Mouse (Mus musculus) retina, adult 2 months (tissue): Measurements from ENCODE around the gene Ncor1.
A peak's percentile ranks its signal among the peaks of the same experiment; 100 is the strongest.
"Not testable (repeated sequence)": the region's sequence is repeated elsewhere in the genome, so short reads cannot be mapped to it uniquely, and the experiment has no call there.

Experiments used
- DNase-seq: peaks from one replicate; pipeline ENCODE4 v3.0.0-alpha.2; 2012; ENCODE audit warnings: low read depth, low spot score

The Ncor1 gene

GRCm38 (mm10) chr11:62458276-62458724 is at the start of gene Ncor1, which contains the start of gene Pigl:
Gene Ncor1 (minus strand): TSS chr11:62458541.
Gene Pigl (plus strand): TSS chr11:62458460.
- peak; percentile 56 for DNase-seq

GRCm38 (mm10) chr11:62507683-62508082 is 49.3 kb upstream of the Ncor1 start:
- DNase-seq, result no peak

- DNase-seq, result no peak
Measured at GRCm38 (mm10) chr11:62500529-62500928, 42.2 kb upstream of the Ncor1 start.

- DNase-seq, result no peak
Measured at GRCm38 (mm10) chr11:62498802-62499201, 40.5 kb upstream of the Ncor1 start.

- DNase-seq, result no peak
Measured at GRCm38 (mm10) chr11:62497181-62497580, 38.8 kb upstream of the Ncor1 start.

- peak; percentile 25 for DNase-seq
Measured at GRCm38 (mm10) chr11:62496151-62496715, 37.9 kb upstream of the Ncor1 start.

- DNase-seq, result no peak
Measured at GRCm38 (mm10) chr11:62495276-62495801, 37.0 kb upstream of the Ncor1 start.

- no peak for DNase-seq
Measured at GRCm38 (mm10) chr11:62494754-62495275, 36.5 kb upstream of the Ncor1 start.

- no peak for DNase-seq
Measured at GRCm38 (mm10) chr11:62493701-62494100, 35.4 kb upstream of the Ncor1 start.

GRCm38 (mm10) chr11:62487540-62488350 is 29.4 kb upstream of the Ncor1 start:
- DNase-seq, result no peak

- no peak for DNase-seq
Measured at GRCm38 (mm10) chr11:62486949-62487348, 28.6 kb upstream of the Ncor1 start.

GRCm38 (mm10) chr11:62479581-62479980 is 21.2 kb upstream of the Ncor1 start:
- DNase-seq, result no peak

GRCm38 (mm10) chr11:62478931-62479330 is 20.6 kb upstream of the Ncor1 start:
- no peak for DNase-seq

- no peak for DNase-seq
Measured at GRCm38 (mm10) chr11:62476156-62476555, 17.8 kb upstream of the Ncor1 start.

- no peak for DNase-seq
Measured at GRCm38 (mm10) chr11:62473516-62473915, 15.2 kb upstream of the Ncor1 start.

- no peak for DNase-seq
Measured at GRCm38 (mm10) chr11:62470451-62470850, 12.1 kb upstream of the Ncor1 start.

- not testable (repeated sequence) for DNase-seq
Measured at GRCm38 (mm10) chr11:62467289-62467688, 8.9 kb upstream of the Ncor1 start.

GRCm38 (mm10) chr11:62466546-62466945 is 8.2 kb upstream of the Ncor1 start:
- DNase-seq, result no peak

GRCm38 (mm10) chr11:62465849-62466248 is 7.5 kb upstream of the Ncor1 start:
- DNase-seq, result no peak

- no peak for DNase-seq
Measured at GRCm38 (mm10) chr11:62464696-62465095, 6.4 kb upstream of the Ncor1 start.

- no peak for DNase-seq
Measured at GRCm38 (mm10) chr11:62463225-62463915, 5.0 kb upstream of the Ncor1 start.

- not testable (repeated sequence) for DNase-seq
Measured at GRCm38 (mm10) chr11:62462529-62462928, 4.2 kb upstream of the Ncor1 start.
